Mouse (Mus musculus) stomach, embryonic 14.5 days (tissue): ENCODE measurements at regions not wholly inside any gene's neighbourhood (a gene's known extent, or its start where the extent isn't known, plus 50 kb on each side); places are given as distances from the start of the nearest gene placed in this dataset.
A peak's percentile ranks its signal among the peaks of the same experiment; 100 is the strongest.

ENCODE experiments used
- ATAC-seq: fragments of 200-750 bp; cut with Nextera tagmentation; 2 replicates; pipeline ENCODE4 v1.8.0; 2017; ENCODE audit warnings: low read depth, moderate TSS enrichment; ENCODE audit not compliant: insufficient number of reproducible peaks, insufficient read depth, low FRiP score
- H3K27ac ChIP-seq: fragments of 300-500 bp; sonication (generic); 2 replicates; pipeline ENCODE4 v1.5.1; 2014; ENCODE audit warnings: mild to moderate bottlenecking, low read length, moderate library complexity, mixed read lengths
- H3K27me3 ChIP-seq: fragments of 300-500 bp; sonication (generic); 2 replicates; pipeline ENCODE4 v1.6.1; 2014; ENCODE audit warnings: low read length, control low read depth, mixed read lengths; ENCODE audit not compliant: control insufficient read depth, insufficient read depth
- H3K36me3 ChIP-seq: fragments of 300-500 bp; sonication (generic); 2 replicates; pipeline ENCODE4 v1.6.1; 2014; ENCODE audit warnings: mild to moderate bottlenecking, control low read depth, low read length, moderate library complexity, mixed read lengths; ENCODE audit not compliant: control insufficient read depth, insufficient read depth
- H3K4me1 ChIP-seq: fragments of 300-500 bp; sonication (generic); 2 replicates; pipeline ENCODE4 v1.6.1; 2014; ENCODE audit warnings: low read length, control low read depth, mixed read lengths; ENCODE audit not compliant: control insufficient read depth, insufficient read depth
- H3K4me2 ChIP-seq: fragments of 300-500 bp; sonication (generic); replicated peaks from 2 replicates; pipeline ENCODE4 v1.6.1; 2014; ENCODE audit warnings: low read depth, low read length, control low read depth
- H3K4me3 ChIP-seq: fragments of 300-500 bp; sonication (generic); 2 replicates; pipeline ENCODE4 v1.5.1; 2014; ENCODE audit warnings: low read depth, low read length, control low read depth
- H3K9ac ChIP-seq: fragments of 300-500 bp; sonication (generic); replicated peaks from 2 replicates; pipeline ENCODE4 v1.6.1; 2014; ENCODE audit warnings: low read depth, mild to moderate bottlenecking, control low read depth, low read length, moderate library complexity, mixed read lengths
- H3K9me3 ChIP-seq: fragments of 300-500 bp; sonication (generic); 2 replicates; pipeline ENCODE4 v1.6.1; 2016; ENCODE audit warnings: low read depth, low read length, control low read depth; ENCODE audit not compliant: control insufficient read depth
- WGBS: fragments of 180-500 bp; shearing (Covaris S2); extraction: QIAGEN DNeasy Blood & Tissue Kit; methylation state at CpG from one replicate; pipeline ENCODE4 v1.1.7; 2014; 5-methylcytosine and 5-hydroxymethylcytosine counted together

GRCm38 (mm10) chr2:72557161-72557560, 81.2 kb downstream of the Cdca7 start:
- Histone ChIP-seq H3K9ac (no peak overlapping the region), H3K4me2 (no peak overlapping the region), H3K4me1 (0 out of 2 replicates have a peak, but pooled peaks cover 4% of the 10 kb centered on the region), H3K27me3 (no peaks in the 10 kb centered on the region), H3K27ac (peak overlapping the region; percentile 55; the same call in 1 of the 2 replicates), H3K36me3 (no peaks in the 10 kb centered on the region), H3K4me3 (no peak overlapping the region), H3K9me3 (no peaks in the 10 kb centered on the region)
- ATAC-seq, result no peak
- 26% methylated on average over 3 of the region's 3 CpGs for WGBS

- Histone ChIP-seq H3K4me1 (0 out of 2 replicates have a peak, but pooled peaks cover 4% of the 10 kb centered on the region), H3K27me3 (no peaks in the 10 kb centered on the region), H3K36me3 (no peaks in the 10 kb centered on the region), H3K4me3 (no peak overlapping the region), H3K4me2 (no peak overlapping the region), H3K9me3 (no peaks in the 10 kb centered on the region), H3K27ac (peak overlapping the region; percentile 55; the same call in 1 of the 2 replicates), H3K9ac (no peak overlapping the region)
- WGBS, result 43% methylated on average over 9 of the region's 9 CpGs
- ATAC-seq, result no peak
These were observed 81.8 kb downstream of the Cdca7 start for GRCm38 (mm10) chr2:72557565-72558260.

GRCm38 (mm10) chr2:72561383-72561782, 85.4 kb downstream of the Cdca7 start:
- 0 out of 2 replicates have a peak, but pooled peaks cover 4% of the 10 kb centered on the region for H3K4me1 ChIP-seq
- no peak for ATAC-seq
- no peak overlapping the region for H3K9ac ChIP-seq
- no peak overlapping the region for H3K4me2 ChIP-seq
- 80% methylated on average over 5 of the region's 5 CpGs for WGBS
- H3K9me3 ChIP-seq, result no peaks in the 10 kb centered on the region
- H3K27me3 ChIP-seq, result no peaks in the 10 kb centered on the region
- H3K27ac ChIP-seq, result no peak overlapping the region
- no peaks in the 10 kb centered on the region for H3K36me3 ChIP-seq
- H3K4me3 ChIP-seq, result no peak overlapping the region

DNA sequence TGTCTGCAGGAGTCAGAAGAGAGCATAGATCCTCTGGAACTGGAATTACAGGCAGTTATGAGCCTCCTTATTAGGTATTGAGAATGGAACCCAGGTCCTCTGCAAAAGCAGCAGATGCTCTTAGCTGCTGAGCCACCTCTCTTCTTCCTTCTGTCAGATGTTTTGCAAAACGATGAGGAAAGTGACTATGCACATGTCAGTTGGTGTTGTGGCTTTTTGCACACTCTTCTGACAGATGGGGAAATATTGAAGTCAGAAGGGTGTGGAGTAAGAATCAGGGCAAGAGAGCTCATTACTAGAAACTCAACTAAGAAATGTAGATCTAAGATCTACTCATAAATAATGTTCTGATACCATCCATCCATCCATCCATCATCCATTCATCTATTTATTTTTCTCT, 102.4 kb downstream of the Cdca7 start:
- WGBS, result 67% methylated on average over 1 of the region's 1 CpGs
- ATAC-seq, result no peak
- H3K9ac ChIP-seq, result no peak overlapping the region

GRCm38 (mm10) chr2:72581136-72581535, 105.2 kb downstream of the Cdca7 start:
- 66% methylated on average over 6 of the region's 6 CpGs for whole genome bisulfite sequencing
- no peak for ATAC-seq

More for the DNA sequence above, 102.4 kb downstream of the Cdca7 start:
- Histone ChIP-seq H3K9me3 (no peaks in the 10 kb centered on the region), H3K4me3 (no peak overlapping the region), H3K27me3 (no peaks in the 10 kb centered on the region), H3K4me1 (no peaks in the 10 kb centered on the region), H3K4me2 (no peak overlapping the region), H3K27ac (no peak overlapping the region), H3K36me3 (no peaks in the 10 kb centered on the region)

DNA sequence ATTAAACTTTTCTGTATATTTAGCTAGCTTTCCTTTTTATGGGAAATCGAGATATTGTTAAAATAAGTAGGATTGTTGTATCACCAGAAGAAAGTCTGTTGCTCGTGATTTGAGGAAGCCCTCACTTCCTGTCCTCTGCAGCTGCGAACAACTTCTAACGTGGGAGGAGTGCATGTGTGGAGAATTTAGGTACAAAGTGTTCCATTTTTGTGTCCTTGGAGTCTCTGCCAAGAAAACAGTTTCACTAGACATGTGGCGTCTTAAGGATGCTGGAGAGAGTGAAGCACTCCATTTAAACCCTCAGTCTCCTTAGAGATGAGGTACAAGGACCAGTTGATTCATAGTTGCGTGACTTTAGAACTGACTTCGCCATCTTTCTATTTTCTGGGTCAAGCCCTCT, 112.9 kb downstream of the Cdca7 start:
- H3K27me3 ChIP-seq, result no peaks in the 10 kb centered on the region
- H3K4me3 ChIP-seq, result no peak overlapping the region
- H3K4me1 ChIP-seq, result 0 out of 2 replicates have a peak, but pooled peaks cover 2% of the 10 kb centered on the region
- no peaks in the 10 kb centered on the region for H3K9me3 ChIP-seq
- 64% methylated on average over 7 of the region's 7 CpGs for WGBS
- no peak overlapping the region for H3K27ac ChIP-seq
- H3K36me3 ChIP-seq, result no peaks in the 10 kb centered on the region
- no peak for ATAC-seq
- H3K4me2 ChIP-seq, result no peak overlapping the region
- H3K9ac ChIP-seq, result no peak overlapping the region

More at GRCm38 (mm10) chr2:72581136-72581535, 105.2 kb downstream of the Cdca7 start:
- no peaks in the 10 kb centered on the region for H3K4me1 ChIP-seq
- H3K36me3 ChIP-seq, result no peaks in the 10 kb centered on the region
- no peaks in the 10 kb centered on the region for H3K27me3 ChIP-seq
- no peak overlapping the region for H3K27ac ChIP-seq
- no peak overlapping the region for H3K9ac ChIP-seq
- H3K4me3 ChIP-seq, result no peak overlapping the region
- no peaks in the 10 kb centered on the region for H3K9me3 ChIP-seq
- no peak overlapping the region for H3K4me2 ChIP-seq

DNA sequence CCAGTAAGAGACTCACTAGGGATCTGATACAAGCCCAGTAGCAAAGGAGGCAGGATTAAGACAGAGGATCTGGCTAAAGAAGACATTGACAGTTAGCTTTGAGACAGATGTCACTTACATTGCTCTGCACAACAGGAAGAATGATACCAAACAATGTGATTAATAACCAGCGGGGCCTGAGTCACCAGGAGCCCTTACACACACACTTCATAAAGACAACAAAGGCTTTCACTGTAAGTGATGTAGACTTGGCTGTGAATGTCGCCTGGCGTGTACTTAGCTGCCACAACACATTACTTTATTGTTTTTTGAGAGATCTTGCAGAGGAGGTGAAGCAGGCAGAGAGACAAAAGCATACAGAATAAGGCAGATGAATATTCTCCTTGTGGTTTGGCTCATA, 116.1 kb downstream of the Cdca7 start:
- no peaks in the 10 kb centered on the region for H3K36me3 ChIP-seq
- H3K9me3 ChIP-seq, result no peaks in the 10 kb centered on the region
- 0 out of 2 replicates have a peak, but pooled peaks cover 2% of the 10 kb centered on the region for H3K4me1 ChIP-seq
- no peak overlapping the region for H3K9ac ChIP-seq
- no peak for ATAC-seq
- H3K4me2 ChIP-seq, result no peak overlapping the region
- 39% methylated on average over 3 of the region's 3 CpGs for WGBS
- no peak overlapping the region for H3K27ac ChIP-seq
- no peaks in the 10 kb centered on the region for H3K27me3 ChIP-seq
- no peak overlapping the region for H3K4me3 ChIP-seq

DNA sequence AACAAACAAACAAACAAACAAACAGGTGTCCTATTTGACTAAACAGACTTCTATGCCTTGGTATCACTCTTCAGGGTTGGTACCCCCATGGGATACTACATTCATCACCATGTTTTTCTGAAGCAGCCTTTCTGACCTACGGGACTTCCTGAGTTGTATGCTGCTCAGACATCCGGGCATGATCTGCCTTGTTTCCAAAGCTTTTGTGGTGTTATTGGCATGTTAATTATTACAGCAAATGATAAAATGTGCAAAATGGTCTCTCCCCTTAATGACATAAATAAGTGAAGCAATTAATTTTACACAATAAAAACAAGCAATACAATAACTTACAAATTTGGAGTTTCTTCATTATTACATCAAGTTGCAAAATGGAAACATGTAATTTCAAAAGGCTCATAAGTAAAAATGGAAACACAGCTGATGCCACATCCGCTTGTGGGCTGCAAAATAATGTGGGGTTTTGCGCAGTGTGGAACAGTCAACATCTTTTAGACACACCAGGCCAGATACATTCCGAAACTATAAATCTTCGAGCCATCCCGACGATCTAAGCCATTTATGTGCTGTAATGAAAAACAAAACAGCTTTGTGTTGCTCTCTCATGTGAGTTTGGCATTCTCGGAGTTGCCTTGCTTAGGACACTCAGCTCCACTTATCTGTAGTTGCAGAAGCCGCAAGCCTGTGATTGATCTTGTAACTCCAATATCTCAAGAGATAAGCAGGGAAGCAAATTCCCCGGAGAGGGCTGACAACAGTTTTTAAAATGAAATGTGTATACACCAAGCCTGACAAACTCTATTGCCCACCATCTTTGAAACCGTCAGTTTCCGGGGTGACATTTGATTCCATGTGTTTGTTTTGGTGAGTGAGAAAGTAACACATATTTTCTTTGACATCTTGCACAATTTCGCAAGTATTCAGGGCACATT, 121.3 kb downstream of the Cdca7 start:
- H3K9ac ChIP-seq, result no peak overlapping the region
- no peak overlapping the region for H3K27ac ChIP-seq
- no peak overlapping the region for H3K4me2 ChIP-seq
- WGBS, result 50% methylated on average over 14 of the region's 14 CpGs
- no peaks in the 10 kb centered on the region for H3K9me3 ChIP-seq
- no peaks in the 10 kb centered on the region for H3K27me3 ChIP-seq
- H3K4me1 ChIP-seq, result no peaks in the 10 kb centered on the region
- no peaks in the 10 kb centered on the region for H3K36me3 ChIP-seq
- H3K4me3 ChIP-seq, result no peak overlapping the region
- no peak for ATAC-seq
